Mouse (Mus musculus) T-cell, adult 66 days (primary cell): ENCODE results near the gene Slc37a3. TPM values are rescaled to one million over a fixed set of nuclear protein-coding genes. Genes with fewer than 3 reads are reported as not detected.

Experiments
- total RNA-seq, 2 experiments: library from RNA; stranded (reverse); gene quantifications; 3 replicates in 1 of 2; 4 replicates in 1 of 2; pipeline ENCODE4 v1.2.4; 2023

Gene Slc37a3
- 10 to 100 TPM; 77.8 to 94.0 TPM for total RNA-seq

GRCm38 (mm10) chr6:39377311-39377827 lies at the start of gene Slc37a3:
TSS of gene Slc37a3 (minus strand) at chr6:39377675.

DNA sequence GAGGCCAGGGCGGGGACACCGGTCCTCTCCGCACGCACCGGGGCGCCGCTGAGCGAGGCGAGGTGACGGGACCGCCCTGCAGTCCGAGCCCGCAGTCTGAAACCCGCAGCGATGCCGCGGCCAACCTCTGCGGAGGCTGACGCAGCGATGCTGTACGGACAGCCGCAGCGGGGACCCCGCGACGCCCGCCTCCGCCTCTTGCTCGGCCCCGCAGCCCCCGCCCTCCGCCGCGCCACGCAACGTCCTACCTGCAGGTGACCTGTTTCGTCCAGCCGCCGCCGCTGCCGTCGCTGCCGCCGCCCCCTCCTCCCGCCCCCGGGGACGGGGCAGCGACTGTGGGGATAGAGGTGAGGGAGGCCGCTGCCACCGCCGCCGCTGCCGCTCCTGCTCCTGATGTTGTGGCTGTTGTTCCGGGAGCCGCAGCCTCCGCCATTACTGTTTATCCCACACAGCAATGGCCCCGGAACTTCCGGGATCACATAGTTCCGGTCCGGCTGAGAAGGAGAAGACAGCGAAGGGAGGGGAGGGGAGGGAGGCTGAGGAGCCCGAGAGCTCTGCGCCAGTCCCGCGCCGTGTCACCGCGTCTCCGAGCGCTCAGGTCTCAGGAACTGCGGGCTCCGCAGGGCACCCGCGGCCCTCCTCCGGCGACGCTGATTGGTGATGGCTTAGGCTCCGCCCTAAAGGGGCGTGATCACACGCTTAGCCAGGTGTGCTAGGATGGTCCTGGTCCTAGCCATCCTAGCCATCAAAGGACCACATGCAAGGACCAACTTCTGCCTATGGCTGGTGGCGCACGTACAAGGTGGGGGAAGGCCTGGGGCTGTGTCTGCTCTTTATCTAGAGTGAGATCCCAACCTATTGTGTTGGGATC lies 42.6 kb upstream of the Slc37a3 start, which contains the start of gene Mkrn1:
TSS of gene Mkrn1 (minus strand) at position 612 of the 871 bp plus-strand sequence.

GRCm38 (mm10) chr6:39381125-39381880 lies 3.8 kb upstream of the Slc37a3 start, which contains the start of gene Rab19:
TSS of gene Rab19 (plus strand) at chr6:39381175.

Other genes starting within 250 kb of the Slc37a3 start
- 10 to 100 TPM; 71.8 to 72.9 TPM for gene Kdm7a, start 170.9 kb downstream of the Slc37a3 start, total RNA-seq
- gene Rab19, start 3.5 kb upstream of the Slc37a3 start, total RNA-seq = 1 to 10 TPM; 8.3 to 10.0 TPM
- gene Mkrn1, start 42.8 kb upstream of the Slc37a3 start, total RNA-seq = 100 to 1,000 TPM in 1 of 2 experiments, 10 to 100 TPM in 1; 92.6 to 114 TPM
- not detected for gene Dennd2a, start 180.2 kb upstream of the Slc37a3 start, total RNA-seq
- 10 to 100 TPM; 36.2 to 39.5 TPM for gene Adck2, start 196.2 kb upstream of the Slc37a3 start, total RNA-seq
- not detected for gene Gm42420, start 208.1 kb upstream of the Slc37a3 start, total RNA-seq
- gene Ndufb2, start 214.9 kb upstream of the Slc37a3 start, total RNA-seq = 10 to 100 TPM; 47.9 to 56.6 TPM